Mouse (Mus musculus) left cerebral cortex, postnatal 25 days (tissue): ENCODE measurements around the gene Chml. TPM values are rescaled to one million over a fixed set of nuclear protein-coding genes. Genes with fewer than 3 reads are reported as not detected.

Source experiments
- DNase-seq, 2 experiments: peaks; one replicate each; pipeline ENCODE4 v3.0.0; 2022; ENCODE audit warnings: low spot score in 2 of 2, mixed read lengths in 1 of 2
- intact Hi-C: fragments of 180-260 bp; cut with DNase I; formaldehyde crosslinking; loops from one replicate; pipeline ENCODE4 v1.15.1; 2025
- total RNA-seq, 2 experiments: library from RNA; stranded (reverse); gene quantifications; 2 replicates each; pipeline ENCODE4 v1.2.3; 2021

Gene Chml
- total RNA-seq: 10 to 100 TPM in 1 of 2 experiments, 1 to 10 TPM in 1; 9.7 to 11.1 TPM

DNA sequence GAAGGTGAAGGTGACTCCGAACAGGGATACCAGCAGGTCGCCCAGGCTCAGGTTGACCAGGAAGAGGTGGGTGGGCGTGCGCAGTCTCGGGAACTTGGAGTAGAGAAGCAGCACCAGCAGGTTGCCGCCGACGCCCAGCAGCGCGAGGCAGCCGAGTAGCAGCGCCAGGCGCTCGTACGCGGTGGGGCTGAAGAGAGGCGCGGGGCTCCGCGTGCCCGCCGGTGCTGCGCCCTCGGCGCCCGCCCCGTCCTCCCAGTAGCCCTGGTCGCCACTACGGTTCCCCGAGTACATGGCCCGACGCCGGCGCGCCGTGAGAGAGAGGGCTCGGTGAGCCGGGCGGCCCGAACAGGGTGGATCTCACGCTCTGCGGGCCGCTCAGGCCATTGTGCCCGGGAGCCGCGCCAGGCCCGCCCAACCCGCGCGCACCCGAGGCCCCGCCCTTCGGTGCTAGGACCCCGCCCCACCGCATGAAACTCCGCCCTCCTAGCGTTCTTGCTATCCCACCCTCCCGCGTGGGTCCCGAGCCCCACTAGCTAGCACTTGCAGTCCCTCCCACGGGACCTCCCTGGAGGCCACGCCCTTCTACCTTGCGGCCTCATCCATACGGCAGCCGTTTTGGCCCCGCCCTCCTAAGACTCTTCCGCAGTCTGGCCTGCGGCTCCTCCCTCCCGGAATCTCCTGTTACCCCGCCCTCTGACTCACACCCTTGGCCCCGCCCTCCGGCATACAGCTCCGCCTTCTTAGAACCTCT is at the start of gene Chml, which contains the start of gene Opn3:
Chml (minus strand) TSS at position 656 of the 751 bp plus-strand sequence.
Opn3 (minus strand) TSS at position 531 of the 751 bp plus-strand sequence.
- intact Hi-C loops: loop anchor here (1.0 to 5.0 kb wide), 2 partner anchors 67 to 175 kb away; partner anchors contain the start of gene Fh1

DNA sequence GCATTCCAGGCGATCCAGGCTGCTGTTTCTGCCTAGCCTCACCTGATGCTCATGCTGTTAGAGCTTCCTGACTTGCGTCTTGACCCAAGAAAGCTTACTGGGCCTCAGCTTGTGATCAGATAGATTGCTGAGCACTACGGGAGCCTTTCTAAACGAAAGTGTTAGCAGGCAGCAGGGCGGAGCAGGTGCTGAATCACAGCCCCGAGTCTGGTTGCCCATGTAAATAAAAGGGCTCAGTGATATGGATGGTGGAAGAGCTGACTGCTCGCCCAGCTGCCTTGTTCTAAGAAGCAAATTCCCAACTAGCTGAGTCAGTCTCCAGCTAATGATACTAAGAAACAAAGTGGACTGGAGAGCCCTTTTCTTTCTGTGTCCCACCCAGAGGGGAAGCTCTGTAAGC is 33.1 kb upstream of the Chml start:
- DNase-seq: no peak
- intact Hi-C loops: no loop called here

More for the DNA sequence above, at the start of gene Chml, which contains the start of gene Opn3:
- DNase-seq: peak; percentile 92 to 99

DNA sequence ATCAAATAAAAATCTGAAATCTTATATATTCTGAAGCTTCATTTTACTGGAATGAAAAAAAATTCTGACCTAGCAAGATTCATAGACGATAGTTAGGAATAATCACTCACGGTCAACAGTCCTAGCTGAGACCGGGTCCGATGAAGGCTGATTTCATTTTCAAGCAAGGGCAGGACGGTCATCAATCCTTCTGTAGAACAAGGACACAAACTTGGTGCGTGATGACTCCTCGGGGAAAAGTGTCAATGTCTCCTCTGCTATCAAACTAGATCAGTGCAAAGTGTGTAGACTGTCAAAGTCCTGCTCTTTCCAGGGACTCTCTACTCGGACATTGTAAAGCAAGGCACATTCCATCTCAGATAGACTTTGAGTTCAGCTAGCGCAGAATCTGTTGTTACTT is 24.1 kb upstream of the Chml start:
- intact Hi-C loops: no loop called here
- DNase-seq: no peak

DNA sequence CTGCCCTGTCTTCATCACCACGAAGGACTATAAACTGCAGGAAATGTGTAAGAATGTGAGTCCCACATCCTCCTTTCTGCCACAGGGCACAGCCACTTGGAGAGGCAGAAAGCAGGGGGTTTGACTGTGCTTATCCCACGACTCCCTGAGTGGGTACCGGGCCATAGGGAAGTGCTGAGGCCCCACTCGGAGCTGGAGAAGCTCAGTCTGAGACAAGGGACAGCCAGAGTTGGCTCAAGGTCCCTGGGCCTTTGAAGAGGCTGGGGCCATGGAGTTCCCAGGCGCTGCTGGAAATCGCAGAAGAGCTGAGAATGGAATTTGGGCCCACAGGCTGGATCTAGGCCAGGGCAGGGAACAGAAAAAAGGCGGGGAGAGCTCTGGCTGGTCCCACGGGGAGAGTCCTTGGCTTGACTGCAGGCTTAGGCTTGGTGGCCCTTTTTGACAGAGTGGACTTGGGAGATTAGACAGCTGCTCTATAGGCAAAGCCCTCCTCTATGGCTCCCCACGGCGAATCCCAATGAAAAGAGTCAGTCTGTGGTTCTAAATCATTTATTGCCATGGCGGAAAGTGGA is 19.7 kb upstream of the Chml start:
- no peak for DNase-seq
- intact Hi-C loops: no loop called here

DNA sequence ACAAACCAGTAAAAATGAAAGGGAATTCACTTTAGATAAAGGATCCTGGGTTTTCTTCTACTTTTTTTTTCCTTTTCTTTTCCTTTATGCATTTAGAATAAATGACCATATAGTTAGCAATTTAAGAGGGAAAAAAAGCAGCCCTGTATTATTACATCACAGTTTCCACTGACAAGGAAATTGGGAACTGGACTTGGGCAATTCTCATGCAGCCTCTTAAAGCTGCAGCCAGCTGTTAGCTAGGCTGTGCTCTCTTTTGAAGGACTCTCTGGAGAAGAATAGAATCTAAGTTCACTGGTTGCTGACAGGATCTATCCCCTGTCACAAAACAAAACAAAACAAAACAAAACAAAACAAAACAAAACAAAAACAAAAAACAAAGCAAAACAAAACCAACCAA is 15.3 kb upstream of the Chml start:
- DNase-seq: no peak
- intact Hi-C loops: no loop called here

DNA sequence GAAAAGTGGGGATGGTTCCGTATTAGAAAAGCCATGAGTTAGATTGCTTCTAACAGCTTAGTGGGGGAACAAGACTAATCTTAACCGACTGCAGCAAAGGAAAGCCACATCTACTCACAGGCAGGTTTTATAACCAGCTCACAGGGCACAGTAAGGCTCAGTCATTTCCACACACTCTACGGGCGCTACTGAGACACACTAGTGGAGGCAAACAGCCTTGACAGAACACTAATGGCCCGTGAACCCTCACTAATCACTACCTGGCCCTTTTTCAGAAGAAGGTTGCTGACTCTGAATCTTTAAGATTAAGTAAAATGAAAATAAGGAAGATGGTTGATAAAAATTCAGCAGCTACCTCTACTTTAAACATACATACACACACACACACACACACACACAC is 14.9 kb upstream of the Chml start:
- intact Hi-C loops: no loop called here
- DNase-seq: no peak

DNA sequence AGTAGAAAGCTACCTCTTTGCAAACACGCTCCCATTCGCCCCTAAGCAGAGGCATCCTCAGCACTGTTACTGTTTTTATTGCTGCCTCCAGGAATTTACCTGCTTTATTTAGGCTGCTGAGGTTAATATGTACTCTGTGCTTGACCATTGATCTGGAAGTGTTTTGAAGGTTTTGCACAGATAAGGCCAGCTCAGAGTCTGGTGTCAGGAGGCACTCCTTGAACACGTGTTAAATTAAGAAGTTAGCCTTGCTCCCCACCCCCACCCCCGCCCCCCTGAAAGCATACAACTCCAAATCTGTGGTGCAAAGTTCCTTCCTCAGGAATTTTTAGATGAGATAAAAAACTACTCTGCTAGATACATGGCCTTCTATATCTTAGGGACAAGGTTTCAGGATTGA is 8.4 kb upstream of the Chml start:
- no peak for DNase-seq
- intact Hi-C loops: no loop called here

DNA sequence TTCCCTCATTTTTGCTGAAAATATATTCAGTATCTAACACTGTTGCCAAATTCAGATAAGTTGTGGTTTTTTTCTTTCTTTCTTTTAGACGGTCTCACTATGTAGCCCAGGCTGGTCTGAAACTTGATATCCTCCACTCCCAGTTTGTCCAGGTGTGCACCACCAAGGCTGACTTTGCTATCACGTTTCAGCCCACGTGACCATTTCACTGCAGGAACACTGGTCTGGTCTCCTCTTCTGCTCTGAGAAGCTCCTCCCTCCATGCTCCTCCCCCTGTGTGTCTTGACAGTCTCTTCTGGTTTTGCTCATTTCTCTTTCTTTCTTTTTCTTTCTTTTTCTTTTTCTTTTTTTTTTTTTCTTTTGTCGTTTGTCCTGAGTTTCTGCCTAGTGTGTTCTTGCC is 7.1 kb upstream of the Chml start:
- intact Hi-C loops: no loop called here
- no peak for DNase-seq

DNA sequence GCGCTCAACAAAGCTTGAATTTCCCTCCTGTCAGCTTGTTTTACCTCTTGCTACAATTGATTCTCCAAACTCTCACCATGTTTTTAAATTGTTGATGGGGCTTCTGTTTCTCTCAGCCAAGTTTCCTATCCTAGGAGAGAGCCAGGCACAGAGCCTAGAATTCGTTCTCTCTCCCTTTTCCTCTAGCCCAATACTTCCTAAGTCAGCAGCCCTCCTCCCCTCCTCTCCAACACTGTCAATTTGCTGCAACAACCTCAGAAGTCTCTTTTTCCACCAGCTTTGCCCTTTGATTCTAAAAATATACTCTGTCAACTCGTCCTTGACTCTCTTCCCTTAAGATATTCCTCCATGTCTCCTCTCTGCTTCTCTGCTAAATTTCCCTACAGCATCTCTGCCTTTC is 6.7 kb upstream of the Chml start:
- DNase-seq: no peak
- intact Hi-C loops: no loop called here

DNA sequence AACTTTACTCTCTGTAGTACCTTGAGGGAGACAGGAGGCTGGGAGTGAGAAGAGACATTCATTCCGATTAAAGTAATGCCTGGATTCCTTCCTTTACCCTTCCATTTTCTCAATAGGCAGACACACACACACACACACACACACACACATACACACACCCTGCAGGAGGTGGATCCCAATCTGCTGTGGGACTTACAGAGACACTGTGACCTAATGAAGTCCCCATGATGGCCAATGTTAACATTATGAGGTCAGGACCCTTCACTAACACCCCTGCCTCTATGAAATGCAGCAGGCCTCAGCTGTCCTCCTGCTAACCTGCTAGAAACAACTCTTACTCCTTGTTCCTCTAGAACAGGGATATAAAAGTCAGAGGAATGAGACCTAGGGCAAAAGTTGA is 5.6 kb upstream of the Chml start, which contains the start of gene Wdr64:
Wdr64 (plus strand) TSS at position 301 of the 400 bp plus-strand sequence.
- intact Hi-C loops: no loop called here
- DNase-seq: no peak

DNA sequence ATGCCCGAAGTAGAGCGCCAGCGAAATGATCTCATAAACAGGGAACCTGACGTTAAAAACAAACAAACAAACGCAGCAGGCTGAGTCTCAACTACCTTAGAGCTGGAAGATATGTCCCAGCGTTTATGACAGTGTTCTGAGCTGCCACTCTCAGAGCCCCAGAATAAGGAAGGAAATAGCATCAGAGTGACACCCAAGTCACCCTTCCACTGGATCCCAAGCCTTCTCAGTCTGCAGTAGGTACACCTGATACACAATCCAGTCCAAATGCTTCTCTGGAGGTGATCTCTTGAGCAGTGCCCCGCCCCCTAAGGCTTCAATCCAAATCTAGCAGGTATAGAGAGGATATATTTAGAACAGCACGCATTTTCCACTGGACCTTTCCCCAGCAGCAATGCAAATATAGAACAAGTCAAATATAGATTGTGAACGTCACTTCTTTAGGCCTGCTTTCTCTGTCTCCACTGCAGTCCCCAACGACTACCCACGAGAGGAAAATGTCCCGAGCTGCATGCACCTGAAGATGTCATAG is 794 bp upstream of the Chml start:
- intact Hi-C loops: loop anchor here (5.0 kb wide), 1 partner anchor 174 kb away; no protein-coding TSS in a partner anchor
- DNase-seq: peak in 1 of 2 experiments; percentile 57

DNA sequence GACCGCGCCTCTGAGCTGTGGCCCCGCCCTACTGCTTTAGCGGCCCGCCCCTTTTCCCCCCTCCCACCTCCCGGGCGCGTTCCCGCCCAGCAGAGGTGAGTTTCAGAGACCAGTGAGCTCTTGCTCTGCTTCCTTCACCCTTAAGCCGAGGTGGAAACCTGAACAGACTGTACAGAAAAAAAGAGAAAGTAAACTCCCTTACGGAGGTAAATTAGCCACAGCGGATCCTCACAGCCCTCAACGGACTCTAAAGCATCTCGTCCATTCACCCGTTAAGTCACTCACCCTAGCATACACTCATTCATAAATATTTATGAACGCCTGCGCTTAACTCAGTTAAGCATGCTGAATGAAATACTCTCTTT is 278 bp upstream of the Chml start:
- no peak for DNase-seq
- intact Hi-C loops: loop anchor here (1.0 to 5.0 kb wide), 2 partner anchors 68 to 174 kb away; partner anchors contain the start of gene Fh1

DNA sequence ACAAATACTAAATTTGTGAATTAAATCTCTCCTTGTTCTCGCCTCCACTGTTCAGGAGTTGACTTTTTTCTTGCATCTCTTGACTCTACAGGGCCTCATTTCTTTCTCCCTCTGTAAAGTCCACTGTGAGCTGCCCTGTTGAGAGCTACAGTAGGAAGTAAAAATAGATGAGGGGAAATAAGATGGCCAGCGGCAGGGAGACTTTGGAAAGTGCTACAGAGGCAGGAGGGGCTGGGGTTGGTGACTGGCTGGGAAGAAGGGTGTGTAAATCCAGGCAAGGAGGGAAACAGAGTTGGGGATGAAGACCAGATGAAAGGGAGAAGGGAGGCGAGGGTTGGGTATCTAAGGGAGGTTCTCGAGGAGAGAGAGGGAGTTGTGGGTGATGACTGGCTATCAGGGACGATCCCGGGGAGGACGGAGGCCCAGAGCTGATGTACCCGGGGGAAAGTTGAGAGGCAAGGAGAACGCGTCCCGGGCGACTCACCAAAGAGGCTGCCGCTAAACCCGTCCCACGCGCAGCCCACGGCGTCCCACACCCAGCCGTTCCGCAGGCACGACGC is 935 bp downstream of the Chml start:
- no peak for DNase-seq
- intact Hi-C loops: loop anchor here (1.0 to 5.0 kb wide), 2 partner anchors 66 to 176 kb away; partner anchors contain the start of gene Fh1

DNA sequence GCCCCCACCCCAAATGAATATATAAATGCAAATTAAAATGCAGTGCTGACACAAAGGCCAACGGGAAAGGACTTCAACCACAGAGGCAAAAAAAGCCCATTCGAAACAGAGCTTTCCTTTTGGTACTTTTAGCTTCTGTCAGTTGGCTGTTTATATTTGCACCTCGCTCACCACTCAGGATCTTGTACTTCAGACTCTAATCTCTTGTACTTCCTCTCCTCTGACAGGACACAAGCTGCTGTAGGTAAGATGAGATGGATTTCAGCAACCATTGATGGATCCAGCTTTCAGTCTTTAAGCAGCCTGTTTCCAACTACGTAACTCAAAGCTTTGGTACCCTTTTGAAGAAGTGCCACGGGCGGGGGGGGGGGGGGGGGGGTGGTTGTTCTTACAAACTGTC is 11.7 kb downstream of the Chml start:
- DNase-seq: no peak
- intact Hi-C loops: no loop called here

DNA sequence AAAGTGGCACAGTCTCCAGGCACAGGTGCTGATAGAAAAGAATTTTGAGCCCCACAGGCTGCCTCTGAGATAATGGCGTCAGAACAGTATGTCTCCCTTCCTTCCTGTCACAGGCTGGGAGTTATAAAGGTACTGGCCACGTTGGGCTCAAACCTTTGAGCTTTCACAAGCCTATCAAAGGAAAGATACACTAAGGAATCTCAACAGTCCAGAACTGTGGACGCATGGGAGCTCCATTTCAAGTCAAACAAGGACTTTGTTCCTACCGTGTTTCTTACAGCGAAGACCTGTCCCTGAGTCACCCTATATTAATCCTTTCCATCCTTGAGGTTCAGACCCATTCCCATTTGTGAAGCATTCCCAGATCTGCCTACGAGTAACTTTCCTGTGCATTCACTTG is 15.2 kb downstream of the Chml start:
- intact Hi-C loops: no loop called here
- DNase-seq: no peak

DNA sequence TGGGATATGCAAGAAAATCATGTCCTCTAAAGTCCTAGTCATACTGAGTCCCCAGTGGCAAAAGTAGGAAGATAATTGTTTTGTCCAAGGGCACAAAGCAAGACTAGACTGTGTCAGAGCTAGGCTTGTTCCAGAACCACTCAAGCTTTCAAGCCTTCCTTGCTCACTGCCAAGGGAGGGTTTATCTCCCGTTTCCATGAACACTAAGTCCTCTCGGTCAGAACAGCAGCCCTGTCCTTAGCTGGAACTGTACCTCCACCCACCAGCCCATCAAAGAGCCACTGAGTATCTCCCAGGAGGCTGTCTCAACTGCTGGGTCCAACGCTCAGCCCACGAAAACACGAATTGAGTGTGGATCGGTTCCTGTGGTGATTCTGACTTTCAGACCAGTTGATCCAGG is 17.6 kb downstream of the Chml start:
- no peak for DNase-seq
- intact Hi-C loops: no loop called here

DNA sequence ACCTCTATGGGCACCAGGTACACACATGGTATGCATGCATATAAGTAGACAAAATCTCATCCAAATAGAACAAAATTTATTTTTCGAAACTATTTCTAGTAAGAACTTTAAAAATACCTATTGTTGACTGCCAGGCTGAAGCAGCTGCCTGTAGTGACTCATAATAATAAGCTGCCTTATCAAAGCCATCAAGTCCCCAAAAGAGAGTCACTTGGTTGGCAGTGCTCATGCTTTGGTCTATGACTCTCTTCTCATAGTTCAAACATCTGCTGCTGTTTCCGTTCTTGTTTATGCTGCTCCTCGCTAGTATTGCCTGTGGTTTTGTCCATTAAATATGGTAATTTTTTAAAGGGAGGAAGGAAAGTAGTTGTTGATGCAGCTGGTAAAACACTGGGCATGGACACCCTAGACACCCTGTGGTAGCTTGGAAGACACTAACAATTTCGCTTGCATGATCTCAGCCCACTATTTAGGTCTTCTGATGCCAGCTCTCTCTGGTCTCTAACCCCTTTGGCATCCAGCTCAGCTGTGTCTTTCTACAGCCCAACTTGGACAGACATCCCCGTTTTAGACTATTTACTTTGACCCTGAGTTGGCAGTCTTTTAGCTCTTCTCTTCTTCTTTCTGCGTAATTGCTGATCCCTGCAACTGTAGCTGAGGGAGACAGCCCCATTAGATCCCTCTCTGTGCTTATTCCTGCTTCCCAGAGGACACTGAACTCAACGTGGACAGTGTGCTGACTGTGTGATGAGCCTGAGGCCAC is 19.0 kb downstream of the Chml start:
- intact Hi-C loops: loop anchor here (5.0 kb wide), 2 partner anchors 194 to 249 kb away; partner anchors contain the start of gene Gm38100
- DNase-seq: no peak

DNA sequence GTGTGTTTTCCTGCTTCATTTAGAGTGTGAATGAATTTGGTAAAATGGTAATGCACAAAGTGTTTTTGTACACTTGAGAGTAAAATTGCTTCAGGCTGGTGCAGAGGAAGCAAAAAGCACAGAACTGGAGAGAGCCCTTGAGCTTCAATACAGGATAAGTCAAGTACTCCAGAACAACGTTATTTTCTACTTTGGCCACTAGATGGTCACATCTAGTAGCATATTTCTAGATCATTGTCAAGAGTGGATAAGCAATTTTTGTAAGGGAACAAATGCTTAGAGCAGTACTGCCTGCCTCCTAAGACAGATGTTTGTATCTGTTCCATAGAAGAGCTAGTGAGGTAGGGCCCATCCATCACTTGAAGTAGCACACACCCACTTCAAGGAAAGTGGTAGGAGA is 21.1 kb downstream of the Chml start:
- intact Hi-C loops: loop anchor here (5.0 kb wide), 2 partner anchors 196 to 251 kb away; partner anchors contain the start of gene Gm38100
- no peak for DNase-seq

DNA sequence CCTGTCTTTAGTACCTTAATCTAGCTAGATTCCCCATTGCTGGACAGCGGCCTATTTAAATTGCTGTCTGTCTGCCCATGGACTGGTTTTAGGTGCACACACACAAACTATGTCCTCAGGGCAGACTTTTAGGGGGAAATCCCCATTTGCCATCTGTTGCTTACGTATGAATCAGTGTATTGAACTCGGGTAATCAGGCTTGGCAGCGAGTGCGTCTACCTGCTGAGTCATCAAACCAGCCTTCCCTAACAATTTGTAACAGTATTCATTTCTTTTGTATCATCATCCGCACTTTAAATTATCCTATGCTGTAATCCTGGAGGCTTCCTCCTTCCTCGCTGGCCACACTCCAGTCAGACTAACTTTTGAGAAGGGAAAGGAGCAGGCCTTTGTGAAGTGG is 22.7 kb downstream of the Chml start:
- no peak for DNase-seq
- intact Hi-C loops: loop anchor here (5.0 kb wide), 2 partner anchors 197 to 252 kb away; partner anchors contain the start of gene Gm38100
